ENCODE assay signal across 9 mouse cellular contexts in genomic region chr6:72655309-72656052, GRCm38 (mm10). TPM values are rescaled to one million over a fixed set of nuclear protein-coding genes. Genes with fewer than 3 reads are reported as not detected.
DNase-seq lines count a peak whose midpoint lies in the region; ATAC-seq lines count a peak whose summit lies in the region.
"Had no signal": no experiment of that assay in that cellular context is flagged by ENCODE, and none has a peak within 500 bp of the region (broad histone marks: within the 10 kb centered on the region; RNA-seq: fewer than 3 reads in every experiment).

No protein-coding gene starts in this region.

- no peaks in the 10 kb centered on the region for H3K36me3 ChIP-seq in forebrain, embryonic 15.5 days
- H3K36me3 ChIP-seq in limb, embryonic 10.5 days, result 0 out of 2 replicates have a peak, but pooled peaks cover 2% of the 10 kb centered on the region
- no peaks in the 10 kb centered on the region for H3K36me3 ChIP-seq in midbrain, embryonic 13.5 days

- peak overlapping the region; percentile 28; the same call in 1 of the 2 replicates for H3K9ac ChIP-seq in forebrain, embryonic 15.5 days (replicated peaks)
- H3K9ac ChIP-seq in midbrain, embryonic 13.5 days (replicated peaks), result peak overlapping the region; percentile 57

- H3K27me3 ChIP-seq in forebrain, embryonic 15.5 days, result no peaks in the 10 kb centered on the region
- no peaks in the 10 kb centered on the region for H3K27me3 ChIP-seq in limb, embryonic 10.5 days (ENCODE audit: low read depth, poor library complexity, severe bottlenecking)
- no peaks in the 10 kb centered on the region for H3K27me3 ChIP-seq in midbrain, embryonic 13.5 days

- H3K4me3 ChIP-seq in forebrain, embryonic 15.5 days, result peak overlapping the region; percentile 30
- peak overlapping the region; percentile 45 for H3K4me3 ChIP-seq in limb, embryonic 10.5 days
- H3K4me3 ChIP-seq in midbrain, embryonic 13.5 days (replicated peaks), result peak overlapping the region; percentile 42
- H3K4me3 ChIP-seq: megakaryocyte, embryonic 14.5 days had no signal

- peak overlapping the region; percentile 38 for H3K4me2 ChIP-seq in forebrain, embryonic 15.5 days (replicated peaks)
- H3K4me2 ChIP-seq in midbrain, embryonic 13.5 days (replicated peaks), result peak overlapping the region; percentile 52

- peaks cover 26% of the 10 kb centered on the region for H3K4me1 ChIP-seq in forebrain, embryonic 15.5 days
- peaks cover 67% of the 10 kb centered on the region for H3K4me1 ChIP-seq in limb, embryonic 10.5 days
- peaks cover 19% of the 10 kb centered on the region for H3K4me1 ChIP-seq in midbrain, embryonic 13.5 days (replicated peaks)

- peak; percentile 70 for ATAC-seq in forebrain, embryonic 15.5 days (replicated peaks)
- peak; percentile 83 for ATAC-seq in midbrain, embryonic 13.5 days
- no peak for ATAC-seq in cerebellum, adult (ENCODE audit: insufficient number of reproducible peaks, low FRiP score, low TSS enrichment)

- WGBS in forebrain, embryonic 15.5 days, result 44% methylated on average over 20 of the region's 20 CpGs
- WGBS in limb, embryonic 10.5 days, result 12% methylated on average over 20 of the region's 20 CpGs
- 44% methylated on average over 20 of the region's 20 CpGs for WGBS in midbrain, embryonic 13.5 days

- H3K9me3 ChIP-seq in forebrain, embryonic 15.5 days, result no peaks in the 10 kb centered on the region
- no peaks in the 10 kb centered on the region for H3K9me3 ChIP-seq in limb, embryonic 10.5 days (replicated peaks)
- no peaks in the 10 kb centered on the region for H3K9me3 ChIP-seq in midbrain, embryonic 13.5 days
- H3K9me3 ChIP-seq: megakaryocyte, embryonic 14.5 days had no signal

- peak; percentile 70 for DNase-seq in urinary bladder, postnatal 14 days (ENCODE audit: low spot score)
- no peak for DNase-seq in urinary bladder, postnatal 10 days (ENCODE audit: low spot score)
- DNase-seq in heart, postnatal 4 days, result peak; percentile 81
- peak; percentile 94 for DNase-seq in limb, embryonic 10.5 days (ENCODE audit: low spot score)
- peak; percentile 24 for DNase-seq in thymus, postnatal 4 days

- peak overlapping the region; percentile 73 for H3K27ac ChIP-seq in forebrain, embryonic 15.5 days (replicated peaks)
- peak overlapping the region; percentile 92 for H3K27ac ChIP-seq in limb, embryonic 10.5 days
- peak overlapping the region; percentile 74 for H3K27ac ChIP-seq in midbrain, embryonic 13.5 days

RNA-seq across cellular contexts. Expression of gene Tgoln1, which starts 38.7 kb away (rescaled TPM):
- polyA plus RNA-seq in forebrain, embryonic 15.5 days (2015; fragmentation: Nextera tagmentation; extraction: Ambion mirVana), result 31.5 and 33.5 TPM in 2 replicates
- 10 to 100 TPM; 31.2 to 32.5 TPM for total RNA-seq in heart, postnatal 4 days (2021)
- polyA plus RNA-seq in limb, embryonic 10.5 days (2016; fragmentation: Nextera tagmentation; extraction: Ambion mirVana), result 22.2 and 24.5 TPM in 2 replicates
- polyA plus RNA-seq in midbrain, embryonic 13.5 days (2015; fragmentation: Nextera tagmentation; extraction: Ambion mirVana), result 39.6 and 41.2 TPM in 2 replicates

RNA-seq across cellular contexts. Expression of gene Retsat, which starts 57.2 kb away (rescaled TPM):
- 4.1 and 5.3 TPM in 2 replicates for polyA plus RNA-seq in forebrain, embryonic 15.5 days (2015; fragmentation: Nextera tagmentation; extraction: Ambion mirVana)
- 100 to 1,000 TPM in 1 of 2 experiments, 10 to 100 TPM in 1; 91.3 to 105 TPM for total RNA-seq in heart, postnatal 4 days (2021)
- polyA plus RNA-seq in limb, embryonic 10.5 days (2016; fragmentation: Nextera tagmentation; extraction: Ambion mirVana), result 9.9 and 10.1 TPM in 2 replicates
- 5.0 and 6.2 TPM in 2 replicates for polyA plus RNA-seq in midbrain, embryonic 13.5 days (2015; fragmentation: Nextera tagmentation; extraction: Ambion mirVana)

RNA-seq across cellular contexts. Expression of gene Elmod3, which starts 57.3 kb away (rescaled TPM):
- polyA plus RNA-seq in forebrain, embryonic 15.5 days (2015; fragmentation: Nextera tagmentation; extraction: Ambion mirVana), result 15.6 and 16.0 TPM in 2 replicates
- total RNA-seq in heart, postnatal 4 days (2021), result 10 to 100 TPM in 1 of 2 experiments, 1 to 10 TPM in 1; 7.6 to 10.2 TPM
- polyA plus RNA-seq in limb, embryonic 10.5 days (2016; fragmentation: Nextera tagmentation; extraction: Ambion mirVana), result 14.0 and 14.6 TPM in 2 replicates
- polyA plus RNA-seq in midbrain, embryonic 13.5 days (2015; fragmentation: Nextera tagmentation; extraction: Ambion mirVana), result 15.7 and 16.5 TPM in 2 replicates
